Mouse (Mus musculus) brown adipose tissue, adult 24 weeks (tissue): ENCODE data around the gene Slc29a3. TPM values are rescaled to one million over a fixed set of nuclear protein-coding genes. Genes with fewer than 3 reads are reported as not detected.
A peak's percentile ranks its signal among the peaks of the same experiment; 100 is the strongest.

ENCODE experiments used
- H3K27ac ChIP-seq: fragments of 200-500 bp; replicated peaks from 2 replicates; pipeline ENCODE4 v1.5.1; 2012; ENCODE audit warnings: low read depth, mild to moderate bottlenecking, low read length
- H3K4me1 ChIP-seq: fragments of 200-500 bp; 2 replicates; pipeline ENCODE4 v1.6.1; 2012; ENCODE audit warnings: low read length, mixed read lengths; ENCODE audit not compliant: control insufficient read depth, insufficient read depth, insufficient read length
- H3K4me3 ChIP-seq: fragments of 200-500 bp; 2 replicates; pipeline ENCODE4 v1.5.1; 2012; ENCODE audit warnings: low read depth, mild to moderate bottlenecking, low read length, moderate library complexity; ENCODE audit not compliant: insufficient read depth
- polyA plus RNA-seq: library from polyadenylated mRNA; stranded (reverse); fragments of >200 nt; gene quantifications from 2 replicates; pipeline ENCODE4 v1.2.4, GENCODE M21; 2012; ENCODE audit not compliant: missing spikeins, insufficient read depth, insufficient read length

The Slc29a3 gene
- polyA plus RNA-seq: 3.6 and 5.4 TPM in 2 replicates

DNA sequence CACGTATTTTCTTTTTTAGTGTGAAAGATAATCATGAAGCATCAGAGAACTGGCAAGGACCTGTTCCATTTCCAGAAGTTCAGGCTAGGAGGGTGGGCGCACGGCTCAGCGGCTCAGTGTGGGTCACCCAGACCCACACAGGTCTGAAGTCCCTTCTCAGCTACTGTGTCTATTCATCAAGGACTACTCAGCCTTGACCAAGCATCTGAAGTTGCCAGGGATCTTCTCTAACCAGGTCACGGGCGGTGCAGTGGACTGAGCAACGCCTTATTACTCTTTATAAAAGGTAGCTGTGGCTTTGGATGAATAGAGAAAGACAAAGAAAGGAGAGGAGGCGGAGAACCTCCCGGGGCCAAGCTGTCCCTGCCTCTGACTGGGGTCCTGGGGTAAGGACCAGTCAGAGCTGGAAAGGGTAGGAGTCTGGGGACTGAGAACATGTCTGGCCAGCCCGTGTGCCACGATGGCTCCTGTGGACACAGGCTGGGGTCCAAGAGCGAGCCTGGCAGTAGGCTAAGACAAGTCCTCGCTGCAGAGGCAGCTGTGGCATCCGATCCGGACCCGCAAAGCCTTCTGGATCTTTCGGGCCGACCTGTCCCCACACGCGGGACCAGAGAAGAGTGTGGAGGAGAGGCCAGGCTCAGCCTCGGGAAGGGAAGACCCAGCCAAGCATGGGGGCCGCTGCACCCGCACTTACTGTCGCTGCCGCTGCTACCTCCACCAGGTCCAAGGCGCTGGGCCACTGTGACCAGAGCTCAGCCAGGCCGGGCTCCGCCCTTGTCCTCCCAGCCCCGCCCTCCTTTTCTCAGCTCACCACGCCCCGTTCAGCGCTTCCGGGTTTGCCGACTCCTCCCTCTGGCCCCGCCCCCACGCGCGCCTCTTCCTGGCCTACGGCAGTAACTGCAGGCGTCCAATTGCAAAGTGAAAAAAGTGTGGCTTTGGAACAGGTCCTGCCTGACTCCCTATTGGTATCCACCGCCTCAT lies at the start of gene Slc29a3:
TSS of gene Slc29a3 (minus strand) at position 755 of the 981 bp plus-strand sequence.
- peak within 1 kb of the TSS; percentile 82 for H3K4me3 ChIP-seq
- peaks cover 8% of the 10 kb centered on the region for H3K4me1 ChIP-seq
- H3K27ac ChIP-seq: peak within 1 kb of the TSS; percentile 15; the same call in 1 of the 2 replicates

DNA sequence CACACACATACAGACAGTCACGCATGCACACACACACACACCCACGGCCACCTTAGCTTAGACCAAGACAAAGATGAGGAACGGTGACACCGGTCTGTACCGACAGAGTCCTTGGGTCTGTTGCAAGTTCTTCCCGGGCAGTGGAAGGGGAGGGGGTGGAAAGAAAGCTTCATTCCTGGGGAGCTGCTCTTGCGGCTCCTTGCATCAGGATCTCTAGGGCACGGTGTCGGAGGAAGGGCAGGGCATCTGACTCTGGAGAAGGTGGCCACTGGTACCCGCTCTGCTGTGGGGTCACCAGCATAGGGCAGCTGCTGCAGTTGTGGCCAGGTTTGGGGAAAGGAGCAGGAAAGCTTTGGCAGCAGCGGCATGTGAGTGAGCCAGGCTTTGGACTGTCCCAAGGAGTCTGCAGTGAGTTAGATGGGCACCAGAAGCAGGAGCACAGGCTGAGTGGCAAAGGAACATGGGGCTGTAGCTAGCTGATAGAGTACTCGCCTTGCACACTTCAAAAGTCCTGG lies 49.4 kb upstream of the Slc29a3 start:
- H3K27ac ChIP-seq: no peak overlapping the region
- H3K4me1 ChIP-seq: peaks cover 53% of the 10 kb centered on the region
- no peak overlapping the region for H3K4me3 ChIP-seq

DNA sequence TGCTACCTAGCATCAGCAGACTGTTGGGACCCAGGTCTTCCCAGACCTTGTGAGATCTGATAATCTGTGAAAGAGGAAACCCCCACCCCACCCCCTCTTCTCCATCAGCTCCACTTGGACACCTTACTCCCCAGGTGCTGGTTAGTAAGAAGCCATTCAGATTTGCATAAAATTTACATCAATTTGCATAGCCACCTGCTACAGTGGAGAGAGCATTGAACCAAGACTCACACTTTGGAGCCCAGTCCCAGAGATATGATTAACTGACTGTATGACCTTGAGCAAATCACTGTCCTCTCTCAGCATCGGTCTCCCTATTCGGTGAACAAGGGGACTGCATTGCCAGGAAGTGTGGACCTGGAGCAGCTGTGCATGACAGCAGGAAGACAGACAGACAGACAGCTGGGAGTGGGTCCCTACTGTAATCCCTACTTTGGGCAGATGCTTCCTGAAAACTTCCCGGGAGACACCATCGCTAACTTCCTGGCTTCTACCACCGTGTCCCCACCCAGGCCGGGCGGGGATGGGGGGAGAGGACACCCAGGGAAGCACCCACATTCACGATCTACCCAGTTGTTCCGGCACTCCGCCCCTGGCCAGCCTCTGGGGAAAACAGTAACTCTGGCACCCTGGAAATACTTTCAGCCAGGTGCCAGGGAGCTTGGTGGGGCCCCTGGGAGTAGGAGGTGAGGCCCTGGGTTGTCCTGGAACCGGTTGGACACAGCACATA lies 48.7 kb upstream of the Slc29a3 start:
- Histone ChIP-seq H3K4me1 (peaks cover 53% of the 10 kb centered on the region), H3K4me3 (no peak overlapping the region), H3K27ac (0 out of 2 replicates have a peak overlapping the region, but pooled peaks have one; percentile 23)

DNA sequence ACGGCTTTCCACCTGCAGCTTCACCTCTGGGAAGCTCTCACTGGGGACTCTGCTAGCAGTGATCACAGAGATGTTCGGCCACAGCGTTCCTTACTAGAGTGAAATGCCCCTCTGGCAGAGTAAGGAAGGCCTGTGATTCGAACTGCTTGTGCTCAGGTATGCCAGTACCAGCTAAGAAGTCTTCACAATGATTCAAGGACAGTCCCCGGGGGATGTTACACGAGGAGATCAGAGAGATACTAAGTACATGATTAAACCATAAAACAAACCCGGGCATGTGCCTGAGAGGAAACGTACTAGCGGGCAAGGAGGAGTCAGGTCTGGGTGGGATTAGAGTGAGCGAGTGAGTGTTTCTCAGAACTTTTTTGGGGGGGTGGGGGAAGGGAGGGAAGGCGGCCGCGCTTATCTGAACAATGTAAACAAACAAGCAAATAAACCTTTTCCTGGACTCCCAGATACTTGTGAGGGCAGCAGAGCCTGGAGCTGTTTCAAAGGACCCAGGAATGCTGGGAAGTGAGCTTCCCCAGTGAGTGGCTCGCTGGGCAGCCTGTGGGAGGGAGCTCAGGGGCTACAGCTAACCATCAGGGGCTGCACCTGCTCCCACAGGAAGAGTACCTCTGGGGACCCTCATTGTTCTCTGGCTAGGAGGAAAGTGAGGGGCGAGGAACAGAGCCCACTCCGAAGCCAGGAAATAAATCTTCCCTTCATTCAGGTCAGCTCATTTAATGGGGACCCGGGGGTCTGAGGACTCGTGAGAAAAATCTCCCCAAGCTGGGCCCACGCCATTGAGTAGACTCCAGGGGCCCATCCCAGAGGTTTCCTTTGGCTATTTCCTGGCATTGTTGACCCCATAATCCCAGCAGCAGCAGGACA lies 47.9 kb upstream of the Slc29a3 start:
- no peak overlapping the region for H3K4me3 ChIP-seq
- H3K4me1 ChIP-seq: peaks cover 53% of the 10 kb centered on the region
- peak overlapping the region; percentile 78 for H3K27ac ChIP-seq

DNA sequence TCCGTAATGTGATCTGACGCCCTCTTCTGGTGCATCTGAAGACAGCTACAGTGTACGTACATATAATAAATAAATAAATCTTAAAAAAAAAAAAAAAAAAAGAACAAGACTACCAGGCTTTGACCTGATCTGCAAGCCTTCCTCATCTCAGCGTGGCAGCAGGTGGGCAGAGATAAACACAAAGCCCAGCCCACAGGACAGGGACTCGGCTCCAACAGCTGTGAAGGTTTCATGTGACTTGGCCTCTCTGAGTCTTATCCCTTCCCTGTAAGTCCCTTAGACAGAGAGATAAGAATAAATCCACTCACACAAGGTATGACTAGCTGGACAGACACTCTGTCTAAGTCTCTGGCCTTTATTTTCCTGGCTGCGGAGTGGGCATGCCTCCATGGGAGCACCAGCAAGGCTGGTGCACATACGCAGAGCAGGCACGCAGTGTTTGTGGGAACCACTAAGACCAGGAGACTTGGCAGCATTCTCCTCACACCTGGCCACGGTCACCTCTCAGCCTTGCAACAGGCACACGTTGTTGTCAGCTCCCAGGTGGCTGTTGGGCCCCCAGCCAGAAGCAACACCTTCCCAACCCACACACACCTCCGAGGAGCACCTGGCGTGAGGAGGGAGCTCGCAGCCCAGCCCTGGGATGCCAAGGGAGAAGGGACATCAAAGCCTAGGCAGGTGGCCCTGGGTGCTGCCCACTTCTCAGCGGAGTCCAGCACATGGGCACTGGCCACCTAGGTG lies 45.3 kb upstream of the Slc29a3 start:
- Histone ChIP-seq H3K4me1 (peaks cover 50% of the 10 kb centered on the region), H3K4me3 (no peak overlapping the region), H3K27ac (no peak overlapping the region)

DNA sequence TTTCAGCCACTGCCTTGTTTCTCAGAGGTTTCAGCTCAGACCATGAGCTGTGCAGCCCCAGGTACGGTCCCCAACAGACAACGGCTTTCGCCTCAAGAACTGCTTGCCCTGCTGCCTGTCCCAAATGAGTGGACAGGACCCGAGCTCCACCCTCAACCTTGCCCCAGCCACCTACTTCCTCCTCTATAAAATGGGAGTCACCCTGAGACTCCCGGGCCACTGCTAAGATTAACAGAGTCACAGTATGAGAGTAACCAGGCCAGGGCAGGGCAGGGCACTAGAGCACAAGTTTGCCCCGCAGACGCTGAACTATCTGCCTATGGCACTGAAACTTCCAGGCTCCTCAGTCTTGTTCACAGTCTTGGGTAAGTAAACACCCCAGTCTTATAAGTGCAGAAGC lies 43.9 kb upstream of the Slc29a3 start:
- Histone ChIP-seq H3K4me1 (peaks cover 51% of the 10 kb centered on the region), H3K4me3 (no peak overlapping the region), H3K27ac (peak overlapping the region; percentile 28)

DNA sequence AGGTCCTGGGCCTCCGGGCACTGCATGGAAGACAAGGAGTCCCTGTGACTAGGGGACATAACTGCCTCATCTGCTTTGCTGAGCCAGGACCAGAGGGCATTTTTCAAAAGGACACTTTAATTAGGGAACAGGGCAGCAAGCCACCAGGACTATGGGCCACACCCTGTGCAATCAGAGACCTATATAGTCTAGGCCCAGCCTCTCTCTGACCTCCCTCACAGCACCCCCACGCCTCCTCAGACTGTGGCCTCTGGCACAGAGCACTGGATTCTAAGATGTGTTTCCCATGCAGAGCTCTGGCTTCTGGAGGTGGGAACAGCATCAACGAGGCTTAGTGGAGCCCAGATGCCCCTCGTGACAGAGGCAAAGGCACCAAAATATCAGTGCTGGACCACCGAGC lies 43.4 kb upstream of the Slc29a3 start:
- Histone ChIP-seq H3K4me3 (no peak overlapping the region), H3K27ac (peak overlapping the region; percentile 28), H3K4me1 (peaks cover 49% of the 10 kb centered on the region)

DNA sequence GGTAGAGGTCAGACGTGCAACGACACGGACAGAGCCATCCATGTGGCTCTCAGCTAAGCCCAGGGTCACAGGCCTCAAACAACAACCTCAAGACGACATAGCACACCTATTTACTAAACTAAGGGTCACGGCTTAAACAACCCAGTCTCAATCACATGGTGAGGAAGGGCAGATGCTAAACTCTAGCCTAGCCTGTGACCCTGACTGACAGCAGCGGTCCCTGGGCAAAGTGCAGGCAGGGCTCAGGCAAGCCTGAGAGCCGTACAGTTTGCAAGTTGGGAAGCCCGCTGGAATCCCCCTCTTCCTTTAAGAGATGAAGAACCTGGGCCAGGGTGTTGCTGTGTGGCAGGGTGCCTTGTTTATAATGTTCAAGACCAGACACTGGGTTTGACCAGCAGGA lies 42.2 kb upstream of the Slc29a3 start:
- H3K27ac ChIP-seq: no peak overlapping the region; the same call in 1 of the 2 replicates
- peaks cover 45% of the 10 kb centered on the region for H3K4me1 ChIP-seq
- H3K4me3 ChIP-seq: no peak overlapping the region

DNA sequence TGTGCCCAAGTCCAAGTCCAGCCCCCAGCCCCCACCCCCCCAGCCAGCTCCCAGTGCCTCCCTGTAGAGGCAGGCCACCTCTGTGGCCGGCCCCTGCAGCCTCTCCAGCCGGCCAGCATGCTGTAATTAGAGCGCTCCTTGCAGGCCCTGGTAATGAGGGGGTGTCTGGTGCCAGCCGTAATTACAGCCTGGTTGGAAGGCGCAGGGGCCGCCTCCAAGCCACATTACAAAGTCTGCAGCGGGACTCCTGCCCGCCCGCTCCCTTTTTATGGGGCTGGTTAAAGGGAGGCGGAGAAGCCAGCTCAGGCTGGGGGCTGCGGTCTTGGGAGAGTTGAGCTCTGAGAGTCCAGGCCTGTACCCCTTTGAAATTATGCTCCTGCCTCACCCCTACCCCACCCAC lies 41.8 kb upstream of the Slc29a3 start:
- Histone ChIP-seq H3K4me1 (peaks cover 44% of the 10 kb centered on the region), H3K4me3 (no peak overlapping the region), H3K27ac (no peak overlapping the region)

DNA sequence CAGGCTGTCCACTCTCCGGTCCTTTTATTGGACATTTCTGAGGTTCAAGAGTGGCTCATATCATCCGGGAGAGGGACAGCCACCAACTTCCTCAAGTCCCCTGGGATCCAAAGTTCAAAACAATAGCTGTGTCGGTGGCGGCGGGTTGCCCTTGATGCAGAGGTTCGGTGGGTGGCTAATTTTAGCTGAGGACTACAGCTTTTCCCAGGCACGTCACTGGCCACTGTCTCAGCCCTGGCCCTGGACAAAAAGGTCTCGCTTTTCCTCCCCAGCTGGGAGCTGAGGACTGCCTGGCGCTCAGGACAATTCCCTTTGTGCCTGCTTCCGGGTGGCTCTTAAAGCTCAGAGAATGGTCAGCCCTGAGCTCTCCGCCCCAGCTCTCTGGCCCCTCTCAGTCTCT lies 40.2 kb upstream of the Slc29a3 start:
- Histone ChIP-seq H3K27ac (peak overlapping the region; percentile 90), H3K4me1 (peaks cover 37% of the 10 kb centered on the region), H3K4me3 (no peak overlapping the region)

DNA sequence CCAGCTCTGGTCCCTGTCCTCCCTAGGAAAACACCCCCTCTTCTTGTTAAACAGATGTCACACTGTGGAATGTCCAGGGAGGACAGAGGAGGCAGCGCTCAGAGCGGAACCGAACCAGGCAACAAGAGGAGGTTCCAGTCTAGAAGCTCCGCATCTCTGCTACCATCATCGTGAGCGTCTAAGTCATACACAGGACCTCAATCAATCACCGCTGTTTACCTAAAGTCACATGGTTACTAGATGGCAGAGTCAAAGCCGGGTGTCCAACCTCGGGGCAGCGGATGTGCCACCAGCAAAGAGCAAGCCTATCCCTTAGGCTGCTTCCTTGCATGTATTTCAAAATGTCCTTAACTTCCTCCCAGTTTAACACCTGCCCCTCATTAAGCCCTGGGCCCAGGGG lies 39.8 kb upstream of the Slc29a3 start:
- Histone ChIP-seq H3K4me3 (no peak overlapping the region), H3K27ac (peak overlapping the region; percentile 86), H3K4me1 (peaks cover 38% of the 10 kb centered on the region)

DNA sequence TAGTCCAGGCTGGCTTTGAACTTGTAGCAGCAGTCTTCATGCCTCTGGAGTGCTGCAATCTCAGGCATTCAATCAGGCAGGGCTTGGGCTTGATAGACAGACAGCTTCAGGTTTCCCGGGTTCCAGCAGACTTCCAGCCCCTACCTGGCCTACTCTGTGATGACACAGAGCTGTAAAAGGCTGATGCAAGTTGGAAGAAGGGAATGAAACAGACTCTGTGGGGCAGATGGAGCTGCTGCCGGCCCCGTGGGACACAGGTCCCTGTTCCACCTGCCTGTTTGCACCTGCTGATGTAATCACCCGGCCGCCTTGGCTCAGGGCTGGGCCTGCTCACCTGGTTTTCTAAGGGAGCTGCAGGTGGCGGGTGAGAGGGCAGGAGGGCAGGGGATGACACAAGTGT lies 38.3 kb upstream of the Slc29a3 start:
- peaks cover 24% of the 10 kb centered on the region for H3K4me1 ChIP-seq
- H3K27ac ChIP-seq: no peak overlapping the region
- H3K4me3 ChIP-seq: no peak overlapping the region

DNA sequence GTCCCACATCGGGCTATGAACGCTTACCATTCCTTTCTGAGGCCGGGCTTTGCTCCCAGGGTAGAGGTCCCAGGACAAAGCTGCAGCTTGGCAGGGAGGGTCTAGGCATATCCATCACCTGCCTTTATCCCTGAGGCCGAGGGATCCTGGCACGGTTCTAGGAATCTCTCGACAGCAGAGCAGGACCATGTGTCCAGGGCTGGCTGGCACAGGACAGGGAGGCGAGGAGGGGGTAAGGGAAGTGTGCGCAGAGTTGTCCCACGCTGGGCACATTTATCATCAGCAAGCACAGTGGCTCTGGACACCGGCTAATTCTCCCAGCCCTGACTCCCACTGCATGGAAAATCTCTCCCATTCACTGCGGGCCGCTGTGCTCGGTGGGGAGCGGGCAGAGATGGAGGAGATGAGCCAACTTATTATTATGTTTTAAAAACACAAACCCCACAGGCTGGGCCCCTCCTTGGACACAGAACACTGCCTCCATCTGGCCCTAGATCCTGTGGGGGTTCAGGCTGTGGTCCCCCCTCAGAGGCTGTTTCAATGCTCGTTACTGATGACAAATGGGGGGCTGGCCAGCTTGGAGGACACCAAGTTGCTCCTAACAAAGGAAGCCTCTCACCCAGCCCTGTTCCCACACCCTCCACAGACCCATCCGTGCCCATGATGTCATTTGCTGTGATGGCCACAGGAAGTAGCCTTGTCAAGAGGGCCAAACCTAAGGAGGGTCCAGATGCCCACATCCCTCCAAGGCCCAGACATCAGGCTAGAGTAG lies 34.9 kb upstream of the Slc29a3 start:
- Histone ChIP-seq H3K27ac (no peak overlapping the region), H3K4me1 (peaks cover 12% of the 10 kb centered on the region), H3K4me3 (no peak overlapping the region)
